Mouse (Mus musculus): ENCODE results near the gene Nlrp6. TPM values are rescaled to one million over a fixed set of nuclear protein-coding genes. Genes with fewer than 3 reads are reported as not detected.

Nlrp6 gene
- polyA plus RNA-seq, 1 experiment from 2014 or later, result 0.06 TPM

DNA sequence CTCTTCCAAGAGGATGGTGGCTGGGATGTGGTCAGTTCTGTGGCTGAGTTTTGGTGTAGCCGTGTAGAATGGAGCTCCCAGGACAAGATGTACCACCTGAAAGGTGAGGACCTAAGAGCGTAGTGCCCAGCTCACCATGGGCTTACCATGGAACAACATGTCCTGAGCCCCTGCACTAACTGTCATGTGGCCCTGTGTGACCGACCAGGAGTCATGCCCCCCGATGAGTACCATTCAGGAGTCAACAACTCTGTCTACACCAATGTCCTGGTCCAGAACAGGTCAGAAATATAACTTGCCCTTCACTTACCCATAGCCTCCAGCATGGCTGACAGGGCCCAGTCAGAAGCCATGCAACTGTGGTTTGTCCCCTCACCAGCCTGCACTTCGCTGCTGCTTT lies 24.5 kb downstream of the Nlrp6 start:
- Histone ChIP-seq H3K36me3 (replicated peaks) (peaks cover 54% of the 10 kb centered on the region), H3K27ac (no peak overlapping the region), H3K4me3 (no peak overlapping the region), H3K9me3 (no peaks in the 10 kb centered on the region), H3K4me1 (peaks cover 30% of the 10 kb centered on the region), H3K27me3 (ENCODE audit: poor library complexity, severe bottlenecking) (no peaks in the 10 kb centered on the region)
- WGBS, result 91% methylated on average over 5 of the region's 5 CpGs
- DNase-seq (ENCODE audit: extremely low spot score, low spot score), result no peak

DNA sequence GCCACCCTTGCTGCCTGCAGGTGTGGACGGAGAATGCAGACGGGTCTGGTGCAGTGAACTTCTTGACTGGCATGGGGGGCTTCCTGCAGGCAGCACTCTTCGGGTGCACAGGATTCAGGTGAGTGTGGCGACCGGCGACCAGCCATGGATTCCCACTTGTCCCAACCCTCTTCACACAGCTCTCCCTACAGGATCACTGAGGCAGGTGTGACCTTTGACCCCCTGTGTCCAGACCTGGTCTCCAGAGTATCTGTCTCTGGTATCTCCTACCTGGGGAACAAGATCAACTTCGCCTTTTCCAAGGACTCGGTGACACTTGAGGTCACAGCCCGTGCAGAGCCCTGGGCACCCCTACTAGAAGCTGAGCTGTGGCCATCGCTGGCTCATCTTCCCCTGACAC lies 25.6 kb downstream of the Nlrp6 start:
- Histone ChIP-seq H3K9me3 (no peaks in the 10 kb centered on the region), H3K36me3 (replicated peaks) (peaks cover 55% of the 10 kb centered on the region), H3K27ac (no peak overlapping the region), H3K4me1 (peaks cover 34% of the 10 kb centered on the region), H3K27me3 (ENCODE audit: poor library complexity, severe bottlenecking) (no peaks in the 10 kb centered on the region), H3K4me3 (no peak overlapping the region)
- 93% methylated on average over 10 of the region's 10 CpGs for WGBS
- no peak for DNase-seq (ENCODE audit: extremely low spot score, low spot score)

DNA sequence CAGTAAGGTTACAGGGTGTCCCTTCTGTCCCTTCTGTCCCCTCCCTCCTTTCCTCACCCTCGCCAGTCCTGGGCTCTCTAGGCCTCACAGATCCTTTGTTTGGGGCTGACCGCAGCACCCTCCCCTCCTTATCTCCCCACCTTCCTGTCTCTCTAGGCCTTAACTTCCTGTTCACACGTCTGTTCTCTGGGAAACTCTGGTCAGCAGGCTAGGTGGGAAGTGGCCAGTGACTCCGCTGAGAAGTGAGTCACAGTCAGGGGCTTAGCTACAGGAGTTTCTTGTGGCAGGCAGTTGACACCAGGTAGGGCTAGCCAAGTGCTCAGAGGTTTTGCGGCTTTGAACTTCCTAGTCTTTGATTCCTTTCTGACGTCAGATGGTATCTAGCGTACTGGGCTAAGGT lies 26.3 kb downstream of the Nlrp6 start:
- Histone ChIP-seq H3K4me3 (no peak overlapping the region), H3K27ac (no peak overlapping the region), H3K27me3 (ENCODE audit: poor library complexity, severe bottlenecking) (no peaks in the 10 kb centered on the region), H3K4me1 (peaks cover 33% of the 10 kb centered on the region), H3K9me3 (no peaks in the 10 kb centered on the region), H3K36me3 (replicated peaks) (peaks cover 55% of the 10 kb centered on the region)
- no peak for DNase-seq (ENCODE audit: extremely low spot score, low spot score)
- WGBS, result 73% methylated on average over 7 of the region's 7 CpGs

DNA sequence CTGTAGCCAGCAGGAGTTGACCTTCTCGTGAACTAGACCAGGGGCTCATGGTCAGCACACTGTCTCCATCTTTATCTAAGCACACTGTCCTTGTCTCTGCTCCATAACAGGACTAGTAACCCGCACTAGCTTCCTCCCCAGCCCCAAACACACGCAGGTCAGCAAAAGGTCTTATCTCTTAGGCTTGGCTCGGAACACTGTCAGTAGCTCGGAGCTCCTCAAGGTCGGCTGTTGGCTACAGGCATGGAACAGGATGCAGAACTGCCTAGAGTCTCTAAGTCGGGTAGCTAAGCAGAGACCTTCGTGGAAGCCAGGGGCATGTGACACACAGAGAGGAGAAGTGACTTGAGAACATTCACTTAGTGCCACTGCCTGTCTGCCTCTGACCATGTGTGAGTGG lies 27.5 kb downstream of the Nlrp6 start:
- 89% methylated on average over 8 of the region's 8 CpGs for WGBS
- Histone ChIP-seq H3K4me3 (no peak overlapping the region), H3K27ac (no peak overlapping the region), H3K4me1 (peaks cover 33% of the 10 kb centered on the region), H3K27me3 (ENCODE audit: poor library complexity, severe bottlenecking) (no peaks in the 10 kb centered on the region), H3K9me3 (no peaks in the 10 kb centered on the region), H3K36me3 (replicated peaks) (peaks cover 61% of the 10 kb centered on the region)
- no peak for DNase-seq (ENCODE audit: extremely low spot score, low spot score)

DNA sequence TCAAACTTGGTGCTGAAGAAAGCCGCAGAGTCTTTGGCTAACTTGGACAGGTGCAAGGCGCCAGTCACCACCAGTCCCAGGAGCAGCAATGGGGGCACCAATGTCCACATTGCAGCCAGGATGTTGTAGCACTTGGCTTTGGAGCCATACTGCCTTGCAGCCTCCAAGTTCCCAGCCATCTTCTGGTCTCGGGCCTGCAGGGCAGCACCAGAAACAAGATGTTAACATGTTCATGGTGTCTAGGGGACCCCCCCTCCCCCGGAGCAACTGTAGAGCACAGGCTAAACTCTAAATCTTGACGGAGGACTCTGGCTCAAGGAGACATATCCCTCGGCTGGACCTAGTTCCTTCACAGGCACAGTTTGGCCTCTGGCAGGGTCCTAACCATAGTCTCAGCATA lies 28.6 kb downstream of the Nlrp6 start:
- Histone ChIP-seq H3K27ac (no peak overlapping the region), H3K27me3 (ENCODE audit: poor library complexity, severe bottlenecking) (no peaks in the 10 kb centered on the region), H3K36me3 (replicated peaks) (peaks cover 61% of the 10 kb centered on the region), H3K4me1 (peaks cover 41% of the 10 kb centered on the region), H3K4me3 (no peak overlapping the region), H3K9me3 (no peaks in the 10 kb centered on the region)
- 86% methylated on average over 6 of the region's 6 CpGs for WGBS
- no peak for DNase-seq (ENCODE audit: extremely low spot score, low spot score)

- peaks cover 48% of the 10 kb centered on the region for H3K4me1 ChIP-seq
- DNase-seq (ENCODE audit: extremely low spot score, low spot score), result no peak
- no peak within 1 kb of the TSS for H3K4me3 ChIP-seq
- peaks cover 58% of the 10 kb centered on the region for H3K36me3 ChIP-seq (replicated peaks)
- H3K27me3 ChIP-seq (ENCODE audit: poor library complexity, severe bottlenecking), result no peaks in the 10 kb centered on the region
- WGBS, result 80% methylated on average over 16 of the region's 16 CpGs
- no peaks in the 10 kb centered on the region for H3K9me3 ChIP-seq
- peak within 1 kb of the TSS; percentile 70 for H3K27ac ChIP-seq
Measured at GRCm38 (mm10) chr7:140949824-140950530, 29.3 kb downstream of the Nlrp6 start, which contains the start of gene Ifitm5. Gene Ifitm5 (minus strand): TSS chr7:140950291.

DNA sequence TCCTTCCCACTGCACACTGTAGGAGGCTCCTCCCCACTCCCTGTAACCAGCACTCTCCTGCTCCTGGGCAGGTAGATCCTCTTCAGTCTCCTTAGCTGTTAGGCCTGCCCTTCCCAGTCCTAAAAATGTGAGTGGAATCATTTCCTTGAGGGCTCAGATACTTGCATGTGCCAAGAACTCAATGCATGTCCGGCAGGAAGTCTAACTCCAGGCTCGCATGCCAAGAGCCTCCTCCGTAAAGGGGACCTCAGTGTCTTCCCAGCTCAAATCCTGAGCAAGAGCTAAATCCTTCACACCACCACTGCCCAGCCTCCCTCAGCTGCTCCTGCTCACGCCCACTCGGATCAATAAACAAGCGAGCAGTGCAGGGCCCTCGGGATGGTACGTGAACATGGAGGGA lies 30.3 kb downstream of the Nlrp6 start:
- 57% methylated on average over 8 of the region's 8 CpGs for WGBS
- H3K4me3 ChIP-seq, result no peak overlapping the region
- H3K4me1 ChIP-seq, result peaks cover 59% of the 10 kb centered on the region
- H3K27me3 ChIP-seq (ENCODE audit: poor library complexity, severe bottlenecking), result peaks cover 3% of the 10 kb centered on the region; the same call in 1 of the 2 replicates
- peaks cover 49% of the 10 kb centered on the region for H3K36me3 ChIP-seq (replicated peaks)
- DNase-seq (ENCODE audit: extremely low spot score, low spot score), result no peak
- no peaks in the 10 kb centered on the region for H3K9me3 ChIP-seq
- H3K27ac ChIP-seq, result peak overlapping the region; percentile 70

DNA sequence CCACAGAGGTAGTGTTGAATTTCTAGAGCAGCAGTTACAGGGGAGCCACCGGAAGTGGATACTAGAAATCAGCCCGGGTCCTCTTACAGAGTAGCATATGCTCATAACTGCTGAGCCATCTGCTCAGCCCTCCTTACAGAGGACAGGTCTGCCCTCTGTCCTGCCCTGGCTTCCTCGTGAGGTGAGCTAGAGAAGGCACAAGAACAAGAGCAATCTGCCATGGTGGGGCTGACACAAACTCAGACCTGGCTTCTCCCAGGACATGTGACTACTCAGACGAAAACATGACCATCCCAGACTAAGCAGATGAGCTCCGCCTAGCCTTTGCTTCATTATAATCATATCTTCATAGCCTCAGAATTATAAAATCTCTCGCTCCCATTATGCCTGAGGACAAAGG lies 31.1 kb downstream of the Nlrp6 start:
- WGBS, result 84% methylated on average over 6 of the region's 6 CpGs
- DNase-seq (ENCODE audit: extremely low spot score, low spot score), result no peak
- Histone ChIP-seq H3K27me3 (ENCODE audit: poor library complexity, severe bottlenecking) (peaks cover 9% of the 10 kb centered on the region), H3K4me1 (peaks cover 64% of the 10 kb centered on the region), H3K36me3 (replicated peaks) (peaks cover 42% of the 10 kb centered on the region), H3K9me3 (no peaks in the 10 kb centered on the region), H3K4me3 (no peak overlapping the region), H3K27ac (no peak overlapping the region)

- 89% methylated on average over 7 of the region's 7 CpGs for WGBS
- no peak for DNase-seq (ENCODE audit: extremely low spot score, low spot score)
- peaks cover 15% of the 10 kb centered on the region for H3K27me3 ChIP-seq (ENCODE audit: poor library complexity, severe bottlenecking)
- H3K36me3 ChIP-seq (replicated peaks), result peaks cover 35% of the 10 kb centered on the region
- H3K4me3 ChIP-seq, result no peak overlapping the region
- no peak overlapping the region for H3K27ac ChIP-seq
- H3K4me1 ChIP-seq, result peaks cover 67% of the 10 kb centered on the region
- H3K9me3 ChIP-seq, result no peaks in the 10 kb centered on the region
Measured at GRCm38 (mm10) chr7:140952441-140952840, 31.7 kb downstream of the Nlrp6 start.

DNA sequence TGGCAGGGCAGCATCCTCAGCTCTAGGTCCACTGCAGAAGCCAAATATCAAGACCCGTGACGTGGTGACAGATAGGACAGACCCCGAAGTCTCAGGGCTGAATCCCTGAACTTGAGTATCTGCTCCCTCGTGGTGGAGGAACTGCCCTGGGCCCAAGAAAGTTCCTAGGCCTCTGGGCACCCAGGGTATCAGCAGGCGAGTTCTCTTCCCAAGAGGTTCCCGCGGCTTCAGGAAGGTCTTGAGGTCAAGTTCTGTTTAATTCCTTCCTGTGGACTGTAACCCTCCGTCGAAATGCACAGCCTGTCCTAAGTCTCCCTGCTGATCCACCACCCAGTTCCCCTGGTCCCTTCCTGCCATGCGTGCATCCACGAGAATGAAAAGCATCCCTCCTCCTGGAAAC lies 32.4 kb downstream of the Nlrp6 start:
- Histone ChIP-seq H3K4me3 (no peak overlapping the region), H3K27ac (no peak overlapping the region), H3K4me1 (peaks cover 70% of the 10 kb centered on the region), H3K36me3 (replicated peaks) (peaks cover 28% of the 10 kb centered on the region), H3K27me3 (ENCODE audit: poor library complexity, severe bottlenecking) (peaks cover 22% of the 10 kb centered on the region), H3K9me3 (no peaks in the 10 kb centered on the region)
- no peak for DNase-seq (ENCODE audit: extremely low spot score, low spot score)
- WGBS, result 93% methylated on average over 11 of the region's 11 CpGs

DNA sequence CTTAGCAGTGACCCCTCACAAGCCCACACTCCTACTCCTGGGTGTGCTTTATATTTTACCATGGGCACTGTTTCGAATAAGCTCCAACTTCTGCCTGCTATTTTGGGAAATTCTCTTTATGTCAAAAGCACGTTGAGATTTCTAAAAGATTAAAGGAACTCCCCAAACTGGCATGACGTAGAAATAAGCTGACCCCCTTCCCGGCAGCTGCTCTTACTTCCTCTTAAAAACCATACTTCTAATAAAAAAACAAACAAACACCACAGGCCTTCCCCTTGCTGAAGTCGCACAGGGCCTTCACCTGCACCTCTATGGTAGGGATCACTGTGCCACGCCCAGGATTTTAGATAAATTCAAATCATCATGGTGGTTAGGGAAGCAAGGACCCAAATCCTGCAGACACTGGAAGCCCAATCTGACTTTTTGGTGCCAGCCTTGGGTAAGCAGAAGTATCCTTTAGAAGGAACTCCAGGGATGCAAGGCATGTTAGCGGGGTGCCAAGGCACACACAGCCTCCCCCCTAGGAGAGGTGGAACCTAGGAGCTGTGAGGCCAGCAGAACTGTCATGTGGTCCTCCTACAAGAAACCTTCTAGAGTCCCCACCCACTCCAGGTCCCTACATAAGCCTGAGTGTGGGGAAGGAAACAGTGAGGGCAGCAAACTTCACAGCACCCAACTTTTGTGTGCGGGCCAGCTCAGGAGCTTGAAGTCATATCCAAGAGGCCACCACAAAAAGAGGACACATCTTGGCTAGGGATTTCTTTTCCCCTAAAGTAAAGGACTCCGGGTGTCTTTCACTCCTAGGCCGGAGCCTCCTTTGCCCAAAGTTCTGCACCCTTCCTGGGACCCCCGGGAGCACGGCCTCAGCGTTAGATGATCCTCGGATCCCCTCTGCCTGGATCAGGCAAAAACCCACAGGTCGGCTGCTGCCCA lies 33.4 kb downstream of the Nlrp6 start:
- peak overlapping the region; percentile 56 for H3K4me3 ChIP-seq
- H3K9me3 ChIP-seq, result no peaks in the 10 kb centered on the region
- H3K27me3 ChIP-seq (ENCODE audit: poor library complexity, severe bottlenecking), result peaks cover 28% of the 10 kb centered on the region
- H3K36me3 ChIP-seq (replicated peaks), result peaks cover 19% of the 10 kb centered on the region
- WGBS, result 71% methylated on average over 15 of the region's 15 CpGs
- H3K4me1 ChIP-seq, result peaks cover 79% of the 10 kb centered on the region
- peak overlapping the region; percentile 37 for H3K27ac ChIP-seq
- DNase-seq (ENCODE audit: extremely low spot score, low spot score), result no peak

DNA sequence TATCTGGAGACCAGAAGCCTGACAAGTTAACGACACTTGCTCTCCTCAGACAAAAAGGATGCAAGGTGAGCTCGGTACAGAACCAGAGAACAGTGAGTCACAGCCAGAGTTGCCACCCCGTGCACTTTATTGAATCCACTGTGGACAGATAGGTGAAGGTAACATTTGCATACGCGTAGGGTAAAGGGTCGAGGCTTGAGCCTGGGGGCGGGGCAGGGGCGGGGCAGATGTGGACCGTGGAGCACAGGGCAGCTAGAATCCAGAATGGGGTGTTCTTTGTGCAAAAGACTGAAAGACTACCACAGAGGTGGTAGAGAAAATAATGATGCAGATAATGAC lies 34.0 kb downstream of the Nlrp6 start:
- H3K27me3 ChIP-seq (ENCODE audit: poor library complexity, severe bottlenecking), result peaks cover 28% of the 10 kb centered on the region
- peak overlapping the region; percentile 37 for H3K27ac ChIP-seq
- H3K36me3 ChIP-seq (replicated peaks), result peaks cover 13% of the 10 kb centered on the region
- peaks cover 84% of the 10 kb centered on the region for H3K4me1 ChIP-seq
- no peaks in the 10 kb centered on the region for H3K9me3 ChIP-seq
- 10% methylated on average over 9 of the region's 9 CpGs for WGBS
- no peak for DNase-seq (ENCODE audit: extremely low spot score, low spot score)
- H3K4me3 ChIP-seq, result peak overlapping the region; percentile 56

- DNase-seq (ENCODE audit: extremely low spot score, low spot score), result no peak
- Histone ChIP-seq H3K4me3 (peak overlapping the region; percentile 56), H3K27me3 (ENCODE audit: poor library complexity, severe bottlenecking) (peaks cover 28% of the 10 kb centered on the region), H3K9me3 (no peaks in the 10 kb centered on the region), H3K4me1 (peaks cover 84% of the 10 kb centered on the region), H3K36me3 (replicated peaks) (peaks cover 7% of the 10 kb centered on the region), H3K27ac (peak overlapping the region; percentile 81)
- WGBS, result 4% methylated on average over 17 of the region's 17 CpGs
Measured at GRCm38 (mm10) chr7:140955342-140955741, 34.6 kb downstream of the Nlrp6 start.
